24 mouse cellular contexts compared by ENCODE assay signal in genomic region chr5:49848174-49848573, GRCm38 (mm10).
DNase-seq lines count a peak whose midpoint lies in the region; ATAC-seq and TF ChIP-seq lines count a peak whose summit lies in the region.
"Had no signal": no experiment of that assay in that cellular context is flagged by ENCODE, and none has a peak within 500 bp of the region (broad histone marks: within the 10 kb centered on the region; RNA-seq: fewer than 3 reads in every experiment).

No protein-coding gene starts in this region.

- H3K36me3 ChIP-seq in forebrain, embryonic 16.5 days (ENCODE audit: control insufficient read depth, insufficient read depth), result no peaks in the 10 kb centered on the region
- no peaks in the 10 kb centered on the region for H3K36me3 ChIP-seq in forebrain, postnatal 0 days (ENCODE audit: insufficient read depth)
- H3K36me3 ChIP-seq: embryonic facial prominence, embryonic 10.5 days; forebrain, embryonic 10.5 days; G1E; heart, embryonic 15.5 days; limb, embryonic 13.5 days; liver, embryonic 12.5 days; midbrain, embryonic 10.5 days had no signal

- no peaks in the 10 kb centered on the region for H3K4me1 ChIP-seq in forebrain, embryonic 16.5 days (replicated peaks; ENCODE audit: control insufficient read depth, insufficient read depth, low read length)
- H3K4me1 ChIP-seq in forebrain, postnatal 0 days (ENCODE audit: insufficient read depth), result no peaks in the 10 kb centered on the region
- H3K4me1 ChIP-seq: embryonic facial prominence, embryonic 10.5 days; forebrain, embryonic 10.5 days; heart, embryonic 15.5 days; limb, embryonic 13.5 days; liver, embryonic 12.5 days; midbrain, embryonic 10.5 days had no signal

- no peak overlapping the region for H3K27ac ChIP-seq in forebrain, embryonic 16.5 days (ENCODE audit: low read length)
- H3K27ac ChIP-seq in forebrain, postnatal 0 days (ENCODE audit: low read depth, low read length), result no peak overlapping the region
- H3K27ac ChIP-seq: embryonic facial prominence, embryonic 10.5 days; forebrain, embryonic 10.5 days; gastrocnemius, adult 2 months; heart, embryonic 15.5 days; hindbrain, postnatal 0 days; limb, embryonic 13.5 days; liver, embryonic 12.5 days; midbrain, embryonic 10.5 days had no signal

- H3K4me2 ChIP-seq in forebrain, embryonic 16.5 days (ENCODE audit: low read length), result no peak overlapping the region
- H3K4me2 ChIP-seq in forebrain, postnatal 0 days (ENCODE audit: low read depth), result no peak overlapping the region
- H3K4me2 ChIP-seq: heart, embryonic 15.5 days; limb, embryonic 13.5 days; liver, embryonic 12.5 days had no signal

- no peak overlapping the region for H3K9ac ChIP-seq in forebrain, embryonic 16.5 days (replicated peaks; ENCODE audit: low read depth, low read length)
- H3K9ac ChIP-seq in forebrain, postnatal 0 days, result no peak overlapping the region
- H3K9ac ChIP-seq: heart, embryonic 15.5 days; limb, embryonic 13.5 days; liver, embryonic 12.5 days had no signal

- no peaks in the 10 kb centered on the region for H3K27me3 ChIP-seq in forebrain, embryonic 16.5 days (replicated peaks; ENCODE audit: control insufficient read depth, insufficient read depth, low read length)
- H3K27me3 ChIP-seq in forebrain, postnatal 0 days (ENCODE audit: insufficient read depth, low read length), result no peaks in the 10 kb centered on the region
- H3K27me3 ChIP-seq: heart, embryonic 15.5 days; limb, embryonic 13.5 days; liver, embryonic 12.5 days had no signal

- H3K4me3 ChIP-seq in forebrain, embryonic 16.5 days (replicated peaks; ENCODE audit: low read length), result no peak overlapping the region
- no peak overlapping the region for H3K4me3 ChIP-seq in forebrain, postnatal 0 days (ENCODE audit: low read depth, low read length)
- H3K4me3 ChIP-seq: embryonic facial prominence, embryonic 10.5 days; forebrain, embryonic 10.5 days; gastrocnemius, adult 2 months; heart, embryonic 15.5 days; layer of hippocampus, adult 2 months; limb, embryonic 13.5 days; liver, embryonic 12.5 days; midbrain, embryonic 10.5 days had no signal

- no peak for DNase-seq in forebrain, postnatal 0 days
- peak; percentile 64 for DNase-seq in R1 (ENCODE audit: low read depth, low spot score)
- DNase-seq in cerebellum, adult 11-12 months, result peak; percentile 66
- DNase-seq in cerebellum, postnatal 14 days, result peak; percentile 3 to 49
- DNase-seq in retina, postnatal 1 day, result no peak
- DNase-seq in layer of hippocampus, postnatal 25 days (ENCODE audit: extremely low spot score in 1 of 2, low spot score in 1 of 2), result no peak
- DNase-seq: adrenal gland, postnatal 25 days; gastrocnemius, adult 2 months; heart, postnatal 36 days; kidney, postnatal 25 days; lung, adult 18-20 months; lung, postnatal 10 days had no signal

- ATAC-seq in forebrain, embryonic 16.5 days, result peak; percentile 8; the same call in 1 of the 2 replicates
- ATAC-seq in forebrain, postnatal 0 days, result no peak
- ATAC-seq: hindbrain, postnatal 0 days; intestine, postnatal 0 days; liver, embryonic 12.5 days; Patski had no signal

- H3K9me3 ChIP-seq in forebrain, embryonic 16.5 days (ENCODE audit: control insufficient read depth, low read length), result no peaks in the 10 kb centered on the region
- no peaks in the 10 kb centered on the region for H3K9me3 ChIP-seq in forebrain, postnatal 0 days (ENCODE audit: low read length)
- H3K9me3 ChIP-seq: embryonic facial prominence, embryonic 10.5 days; forebrain, embryonic 10.5 days; G1E; heart, embryonic 15.5 days; limb, embryonic 13.5 days; liver, embryonic 12.5 days; midbrain, embryonic 10.5 days had no signal

- no peak for TF ChIP-seq CTCF in forebrain, postnatal 0 days (IDR thresholded peaks at IDR 0.05; ENCODE audit: low read depth)

Comparison
In these comparisons a context has a peak if more than half of its experiments do, and no peak if none do; other contexts are left out.
1. DNase-seq: peak in R1 (single experiment), cerebellum, adult 11-12 months (single experiment) and cerebellum, postnatal 14 days (2 of 2); none in forebrain, postnatal 0 days (single experiment), retina, postnatal 1 day (single experiment) and layer of hippocampus, postnatal 25 days (0 of 2).